Mouse (Mus musculus): ENCODE results near the gene Dpf3. TPM values are rescaled to one million over a fixed set of nuclear protein-coding genes. Genes with fewer than 3 reads are reported as not detected.
A peak's percentile ranks its signal among the peaks of the same experiment; 100 is the strongest.

The Dpf3 gene
- polyA plus RNA-seq, 1 experiment from 2014 or later, result 29.4 TPM

DNA sequence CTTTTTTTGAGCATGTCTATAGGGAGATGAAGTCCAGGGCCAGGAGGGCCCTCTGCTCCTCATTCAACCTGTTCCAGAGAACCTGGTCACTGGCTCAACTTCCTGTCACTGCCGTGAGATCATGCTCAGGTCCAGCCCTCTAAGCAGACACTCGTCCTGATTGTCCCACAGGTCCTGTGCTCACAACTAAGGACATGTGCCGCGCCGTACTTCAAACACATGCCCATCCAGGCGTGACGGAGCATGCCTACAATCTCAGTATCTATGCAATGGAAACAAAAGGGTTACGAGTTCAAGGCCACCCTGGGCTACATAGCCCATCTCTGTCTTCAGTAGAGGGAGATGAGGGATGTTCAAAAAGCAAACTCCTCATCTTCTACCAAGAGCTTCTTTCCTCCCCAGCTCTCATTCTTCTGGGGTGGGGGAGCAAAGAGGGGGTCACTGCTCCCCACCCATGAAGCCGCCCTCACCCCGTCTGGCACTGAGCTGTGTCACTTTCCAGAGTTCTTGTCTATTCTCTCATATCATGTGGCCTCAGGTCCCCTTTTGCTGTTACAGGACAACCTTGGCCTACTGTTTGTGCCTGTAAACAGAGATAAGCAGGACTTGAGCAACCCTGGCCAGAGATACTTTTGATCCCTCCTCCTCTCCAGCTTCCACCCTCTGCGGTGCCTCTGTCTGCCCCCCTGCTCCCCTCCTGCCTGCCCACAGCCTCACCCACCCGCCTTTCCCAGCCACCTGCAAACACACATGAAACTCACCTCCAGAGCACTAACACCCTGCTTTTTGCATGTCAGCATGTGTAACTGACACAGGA, 112.3 kb downstream of the Dpf3 start:
- no peak overlapping the region for H3K4me3 ChIP-seq
- peaks cover 4% of the 10 kb centered on the region; the same call in 1 of the 2 replicates for H3K36me3 ChIP-seq
- H3K27ac ChIP-seq, result peak overlapping the region; percentile 67
- DNase-seq (ENCODE audit: low spot score), result peak; percentile 91
- H3K9me3 ChIP-seq, result no peaks in the 10 kb centered on the region
- WGBS, result 66% methylated on average over 12 of the region's 12 CpGs
- no peaks in the 10 kb centered on the region for H3K27me3 ChIP-seq (ENCODE audit: insufficient read depth, poor library complexity, severe bottlenecking)
- H3K4me1 ChIP-seq, result peaks cover 48% of the 10 kb centered on the region

GRCm38 (mm10) chr12:83373081-83373480, 114.4 kb downstream of the Dpf3 start:
- H3K4me1 ChIP-seq, result peaks cover 49% of the 10 kb centered on the region
- H3K27ac ChIP-seq, result 0 out of 2 replicates have a peak overlapping the region, but pooled peaks have one; percentile 36
- H3K9me3 ChIP-seq, result no peaks in the 10 kb centered on the region
- no peak overlapping the region for H3K4me3 ChIP-seq
- WGBS, result 76% methylated on average over 7 of the region's 7 CpGs
- no peaks in the 10 kb centered on the region for H3K27me3 ChIP-seq (ENCODE audit: insufficient read depth, poor library complexity, severe bottlenecking)
- DNase-seq (ENCODE audit: low spot score), result no peak
- peaks cover 10% of the 10 kb centered on the region; the same call in 1 of the 2 replicates for H3K36me3 ChIP-seq

DNA sequence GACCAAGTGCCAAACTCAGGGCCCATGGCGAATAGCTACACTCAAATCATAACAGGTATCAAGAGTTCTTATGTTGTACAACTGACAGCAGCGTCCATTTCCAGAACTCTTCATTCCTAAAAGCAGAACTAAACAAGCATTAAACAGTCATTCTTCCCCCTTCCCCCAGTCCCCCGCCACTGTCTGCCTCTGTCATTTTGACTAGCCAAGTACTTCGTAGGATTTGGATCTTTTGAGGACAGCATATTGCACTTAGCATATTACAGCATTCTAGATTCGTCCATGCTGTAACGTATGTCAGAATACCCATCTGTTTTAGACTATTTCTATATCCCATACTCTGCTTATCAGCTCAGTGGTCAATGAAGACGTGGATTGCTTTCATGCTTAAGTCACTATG, 115.2 kb downstream of the Dpf3 start:
- H3K36me3 ChIP-seq, result peaks cover 10% of the 10 kb centered on the region; the same call in 1 of the 2 replicates
- no peak overlapping the region for H3K27ac ChIP-seq
- DNase-seq (ENCODE audit: low spot score), result no peak
- WGBS, result 95% methylated on average over 7 of the region's 7 CpGs
- peaks cover 44% of the 10 kb centered on the region for H3K4me1 ChIP-seq
- no peaks in the 10 kb centered on the region for H3K9me3 ChIP-seq
- no peaks in the 10 kb centered on the region for H3K27me3 ChIP-seq (ENCODE audit: insufficient read depth, poor library complexity, severe bottlenecking)
- no peak overlapping the region for H3K4me3 ChIP-seq

DNA sequence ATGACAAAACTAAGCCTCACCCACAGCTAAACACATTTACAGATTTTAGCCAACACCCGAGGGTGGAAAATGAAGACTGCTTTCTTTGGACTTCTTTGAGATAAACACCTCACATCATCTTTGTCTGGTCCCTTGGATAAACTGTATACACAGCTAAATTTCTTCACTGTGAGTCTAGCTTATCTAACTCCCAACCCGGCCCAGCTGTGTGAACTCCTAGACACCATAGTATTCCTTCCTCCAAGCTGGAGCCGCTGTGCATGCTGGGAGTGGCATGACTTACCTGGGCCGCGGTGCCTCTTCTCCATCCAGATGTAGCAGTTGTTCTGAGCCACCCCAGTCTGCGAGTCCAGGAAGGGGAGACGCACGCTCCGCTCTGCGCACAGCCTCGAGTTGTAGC, 117.3 kb downstream of the Dpf3 start:
- peak; percentile 81 for DNase-seq (ENCODE audit: low spot score)
- peaks cover 27% of the 10 kb centered on the region for H3K4me1 ChIP-seq
- no peak overlapping the region for H3K4me3 ChIP-seq
- peaks cover 23% of the 10 kb centered on the region for H3K36me3 ChIP-seq
- H3K27ac ChIP-seq, result no peak overlapping the region
- H3K27me3 ChIP-seq (ENCODE audit: insufficient read depth, poor library complexity, severe bottlenecking), result no peaks in the 10 kb centered on the region
- 86% methylated on average over 11 of the region's 11 CpGs for WGBS
- H3K9me3 ChIP-seq, result no peaks in the 10 kb centered on the region

- H3K27ac ChIP-seq, result no peak overlapping the region
- H3K4me1 ChIP-seq, result peaks cover 19% of the 10 kb centered on the region
- DNase-seq (ENCODE audit: low spot score), result no peak
- 85% methylated on average over 5 of the region's 5 CpGs for WGBS
- 0 out of 2 replicates have a peak, but pooled peaks cover 2% of the 10 kb centered on the region for H3K9me3 ChIP-seq
- H3K4me3 ChIP-seq, result no peak overlapping the region
- H3K27me3 ChIP-seq (ENCODE audit: insufficient read depth, poor library complexity, severe bottlenecking), result no peaks in the 10 kb centered on the region
- peaks cover 29% of the 10 kb centered on the region for H3K36me3 ChIP-seq
Observed at GRCm38 (mm10) chr12:83369416-83369815, 118.1 kb downstream of the Dpf3 start.

- DNase-seq (ENCODE audit: low spot score), result no peak
- peaks cover 29% of the 10 kb centered on the region for H3K36me3 ChIP-seq
- H3K9me3 ChIP-seq, result 0 out of 2 replicates have a peak, but pooled peaks cover 2% of the 10 kb centered on the region
- no peak overlapping the region for H3K4me3 ChIP-seq
- peaks cover 10% of the 10 kb centered on the region; the same call in 1 of the 2 replicates for H3K4me1 ChIP-seq
- 57% methylated on average over 1 of the region's 1 CpGs for WGBS
- H3K27ac ChIP-seq, result no peak overlapping the region
- no peaks in the 10 kb centered on the region for H3K27me3 ChIP-seq (ENCODE audit: insufficient read depth, poor library complexity, severe bottlenecking)
Observed at GRCm38 (mm10) chr12:83367486-83367885, 120.0 kb downstream of the Dpf3 start.

DNA sequence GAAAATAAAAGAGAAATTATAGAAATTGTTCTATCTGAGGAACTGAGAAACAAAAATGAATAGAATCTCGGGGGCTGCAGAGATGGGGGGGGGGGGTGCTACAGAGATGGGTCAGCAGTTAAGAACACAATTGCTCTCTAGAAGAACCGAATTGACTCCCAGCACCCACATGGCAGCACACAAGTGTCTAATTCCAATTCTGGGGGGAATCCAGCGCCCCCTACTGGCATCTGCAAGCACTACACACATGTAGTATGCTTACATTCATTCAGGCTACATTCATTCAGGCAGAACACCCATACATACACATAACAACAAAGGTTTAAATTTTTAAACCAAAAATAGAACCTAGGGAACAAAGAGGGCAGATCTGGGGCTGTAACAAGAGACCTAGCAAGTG, 122.7 kb downstream of the Dpf3 start:
- Histone ChIP-seq H3K36me3 (peaks cover 23% of the 10 kb centered on the region), H3K9me3 (0 out of 2 replicates have a peak, but pooled peaks cover 2% of the 10 kb centered on the region), H3K27ac (no peak overlapping the region), H3K27me3 (ENCODE audit: insufficient read depth, poor library complexity, severe bottlenecking) (no peaks in the 10 kb centered on the region), H3K4me3 (no peak overlapping the region), H3K4me1 (0 out of 2 replicates have a peak, but pooled peaks cover 7% of the 10 kb centered on the region)
- 65% methylated on average over 3 of the region's 3 CpGs for WGBS
- no peak for DNase-seq (ENCODE audit: low spot score)

DNA sequence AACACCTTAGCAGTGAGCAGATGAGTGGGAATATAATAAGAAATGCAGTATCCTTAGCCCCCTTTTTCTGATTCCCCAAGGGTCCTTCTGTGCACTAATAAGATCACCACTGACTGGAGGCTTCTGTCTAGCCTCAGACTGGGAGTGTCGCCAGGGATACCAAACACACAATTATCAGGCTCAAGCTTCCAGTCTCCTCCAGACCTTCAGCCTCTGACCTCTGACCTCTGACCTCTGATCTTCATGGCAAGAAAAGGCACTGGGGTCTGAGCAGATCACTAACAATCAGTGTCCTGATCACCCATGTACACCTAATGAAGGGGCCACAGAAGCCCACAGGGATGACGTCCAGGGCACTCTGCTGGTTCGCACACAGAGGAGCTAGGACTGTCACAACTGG, 125.7 kb downstream of the Dpf3 start:
- WGBS, result 67% methylated on average over 3 of the region's 3 CpGs

GRCm38 (mm10) chr12:83352640-83353039, 134.9 kb downstream of the Dpf3 start:
- DNase-seq (ENCODE audit: low spot score), result peak; percentile 82
- Histone ChIP-seq H3K36me3 (peaks cover 14% of the 10 kb centered on the region; the same call in 1 of the 2 replicates), H3K4me1 (peaks cover 62% of the 10 kb centered on the region), H3K4me3 (peak overlapping the region; percentile 12; the same call in 1 of the 2 replicates), H3K27me3 (ENCODE audit: insufficient read depth, poor library complexity, severe bottlenecking) (no peaks in the 10 kb centered on the region), H3K27ac (peak overlapping the region; percentile 75), H3K9me3 (no peaks in the 10 kb centered on the region)
- WGBS, result 26% methylated on average over 6 of the region's 6 CpGs

More for the DNA sequence above, 125.7 kb downstream of the Dpf3 start:
- Histone ChIP-seq H3K27ac (no peak overlapping the region), H3K4me1 (0 out of 2 replicates have a peak, but pooled peaks cover 4% of the 10 kb centered on the region), H3K36me3 (peaks cover 19% of the 10 kb centered on the region), H3K9me3 (0 out of 2 replicates have a peak, but pooled peaks cover 2% of the 10 kb centered on the region), H3K4me3 (no peak overlapping the region), H3K27me3 (ENCODE audit: insufficient read depth, poor library complexity, severe bottlenecking) (no peaks in the 10 kb centered on the region)
- DNase-seq (ENCODE audit: low spot score), result no peak

GRCm38 (mm10) chr12:83349736-83350135, 137.8 kb downstream of the Dpf3 start:
- Histone ChIP-seq H3K4me3 (no peak overlapping the region), H3K27me3 (ENCODE audit: insufficient read depth, poor library complexity, severe bottlenecking) (no peaks in the 10 kb centered on the region), H3K4me1 (peaks cover 46% of the 10 kb centered on the region), H3K36me3 (peaks cover 14% of the 10 kb centered on the region; the same call in 1 of the 2 replicates), H3K9me3 (no peaks in the 10 kb centered on the region), H3K27ac (no peak overlapping the region)
- 90% methylated on average over 5 of the region's 5 CpGs for WGBS
- no peak for DNase-seq (ENCODE audit: low spot score)

GRCm38 (mm10) chr12:83348246-83348645, 139.3 kb downstream of the Dpf3 start:
- H3K27me3 ChIP-seq (ENCODE audit: insufficient read depth, poor library complexity, severe bottlenecking), result no peaks in the 10 kb centered on the region
- H3K4me3 ChIP-seq, result no peak overlapping the region
- H3K27ac ChIP-seq, result no peak overlapping the region
- H3K36me3 ChIP-seq, result peaks cover 14% of the 10 kb centered on the region; the same call in 1 of the 2 replicates
- H3K4me1 ChIP-seq, result peaks cover 31% of the 10 kb centered on the region
- DNase-seq (ENCODE audit: low spot score), result no peak
- no peaks in the 10 kb centered on the region for H3K9me3 ChIP-seq
- WGBS, result 82% methylated on average over 3 of the region's 3 CpGs

DNA sequence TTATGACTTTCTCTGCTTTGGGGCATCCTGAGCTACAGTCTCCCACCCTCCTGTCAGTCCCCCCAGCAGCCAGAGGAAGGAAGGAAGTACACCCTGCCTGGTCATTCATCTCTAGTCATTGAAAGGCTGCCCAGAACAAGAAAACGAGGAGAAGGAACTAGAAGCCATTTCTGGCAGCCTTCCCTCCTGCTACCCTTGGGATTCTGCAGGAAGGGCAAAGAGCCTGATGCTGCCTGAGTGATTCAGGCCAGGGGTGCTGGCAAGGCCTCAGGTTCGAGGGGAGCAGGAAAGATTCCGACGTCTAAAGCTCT, 144.7 kb downstream of the Dpf3 start:
- H3K4me1 ChIP-seq, result peaks cover 43% of the 10 kb centered on the region
- no peak for DNase-seq (ENCODE audit: low spot score)
- H3K27me3 ChIP-seq (ENCODE audit: insufficient read depth, poor library complexity, severe bottlenecking), result no peaks in the 10 kb centered on the region
- peaks cover 9% of the 10 kb centered on the region; the same call in 1 of the 2 replicates for H3K36me3 ChIP-seq
- H3K9me3 ChIP-seq, result no peaks in the 10 kb centered on the region
- H3K27ac ChIP-seq, result no peak overlapping the region; the same call in 1 of the 2 replicates
- WGBS, result 56% methylated on average over 4 of the region's 4 CpGs
- no peak overlapping the region for H3K4me3 ChIP-seq
